Mouse (Mus musculus) neutrophil, adult 5-6 weeks (primary cell): Measurements from ENCODE around the gene Gar1. TPM values are rescaled to one million over a fixed set of nuclear protein-coding genes. Genes with fewer than 3 reads are reported as not detected.

Experiments
- ATAC-seq: fragments of 151-379, 151-347 bp; 2 replicates; pipeline ENCODE4 v1.8.0; 2017; ENCODE audit warnings: mild to moderate bottlenecking, moderate TSS enrichment; ENCODE audit not compliant: insufficient number of reproducible peaks, poor library complexity, low FRiP score, severe bottlenecking; ENCODE audit errors: extremely low read depth
- total RNA-seq: library from RNA; stranded (forward); fragments of 200-1000 nt; gene quantifications from 2 replicates; pipeline ENCODE4 v1.2.3, GENCODE M21; 2017

Gene Gar1
- total RNA-seq, 1 experiment from 2014 or later, result 4.1 TPM

- ATAC-seq, result no peak
Measured at GRCm38 (mm10) chr3:129822206-129822775, 8.9 kb downstream of the Gar1 start, which contains the start of gene Rrh. Gene Rrh, minus strand, starts transcription at chr3:129822587.

GRCm38 (mm10) chr3:129821736-129822135 is 9.5 kb downstream of the Gar1 start:
- ATAC-seq, result no peak

GRCm38 (mm10) chr3:129820847-129821246 is 10.3 kb downstream of the Gar1 start:
- no peak for ATAC-seq

- ATAC-seq, result no peak
Measured at GRCm38 (mm10) chr3:129803765-129804164, 27.4 kb downstream of the Gar1 start, which contains the start of gene Lrit3. Gene Lrit3, minus strand, starts transcription at chr3:129804030.

- no peak for ATAC-seq
Measured at GRCm38 (mm10) chr3:129799011-129799410, 32.2 kb downstream of the Gar1 start.

GRCm38 (mm10) chr3:129798551-129798950 is 32.6 kb downstream of the Gar1 start:
- ATAC-seq, result no peak

GRCm38 (mm10) chr3:129797341-129797740 is 33.9 kb downstream of the Gar1 start:
- no peak for ATAC-seq

GRCm38 (mm10) chr3:129793801-129794200 is 37.4 kb downstream of the Gar1 start:
- ATAC-seq, result no peak

- ATAC-seq, result no peak
Measured at GRCm38 (mm10) chr3:129782746-129783145, 48.5 kb downstream of the Gar1 start.

- no peak for ATAC-seq
Measured at GRCm38 (mm10) chr3:129781435-129781834, 49.8 kb downstream of the Gar1 start.

Other genes starting within 250 kb of the Gar1 start
- gene Egf, start 76.1 kb downstream of the Gar1 start, total RNA-seq, result 2.0 and 2.1 TPM in 2 replicates
- not detected in 2 replicates for gene Lrit3, start 27.4 kb downstream of the Gar1 start, total RNA-seq
- gene Rrh, start 8.8 kb downstream of the Gar1 start, total RNA-seq, result 0.37 and 1.5 TPM in 2 replicates
- not detected in 2 replicates for gene Cfi, start 4.5 kb upstream of the Gar1 start, total RNA-seq
- 7.1 TPM in 2 replicates for gene Pla2g12a, start 47.2 kb upstream of the Gar1 start, total RNA-seq
- 11.8 and 15.9 TPM in 2 replicates for gene Casp6, start 70.0 kb upstream of the Gar1 start, total RNA-seq
- gene Mcub, start 138.8 kb upstream of the Gar1 start, total RNA-seq, result 4.7 and 4.9 TPM in 2 replicates
- gene Sec24b, start 230.2 kb upstream of the Gar1 start, total RNA-seq, result 93.3 and 103 TPM in 2 replicates